Mouse (Mus musculus): ENCODE measurements at regions not wholly inside any gene's neighbourhood (a gene's known extent, or its start where the extent isn't known, plus 50 kb on each side); places are given as distances from the start of the nearest gene placed in this dataset.

DNA sequence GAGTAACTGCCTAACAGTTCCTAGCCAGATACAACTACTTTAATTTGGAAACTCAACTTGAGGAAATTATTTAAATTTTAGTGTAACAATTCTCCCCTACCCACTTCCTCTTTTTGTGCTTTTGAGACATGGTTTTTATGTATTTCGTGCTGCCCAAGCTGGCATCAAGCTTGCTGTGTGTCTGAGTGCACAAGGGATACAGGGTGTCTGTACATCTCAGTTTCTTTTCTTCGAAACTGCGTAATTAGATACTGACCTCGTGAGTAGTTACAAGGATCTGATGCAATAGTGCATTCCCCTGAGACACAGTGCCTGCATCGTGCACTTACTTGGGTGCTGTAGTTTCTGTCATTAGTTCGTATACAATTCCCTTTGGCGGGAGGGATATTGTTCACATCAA is 192.4 kb downstream of the Ube2e3 start:
- TF ChIP-seq CTCF (IDR thresholded peaks at IDR 0.05; ENCODE audit: low read depth) = no peak
- TF ChIP-seq EP300 (IDR thresholded peaks at IDR 0.05; ENCODE audit: low read depth) = no peak

Measured in liver, postnatal 0 days (tissue).